Mouse (Mus musculus): ENCODE results near the gene H2-Q4.

DNA sequence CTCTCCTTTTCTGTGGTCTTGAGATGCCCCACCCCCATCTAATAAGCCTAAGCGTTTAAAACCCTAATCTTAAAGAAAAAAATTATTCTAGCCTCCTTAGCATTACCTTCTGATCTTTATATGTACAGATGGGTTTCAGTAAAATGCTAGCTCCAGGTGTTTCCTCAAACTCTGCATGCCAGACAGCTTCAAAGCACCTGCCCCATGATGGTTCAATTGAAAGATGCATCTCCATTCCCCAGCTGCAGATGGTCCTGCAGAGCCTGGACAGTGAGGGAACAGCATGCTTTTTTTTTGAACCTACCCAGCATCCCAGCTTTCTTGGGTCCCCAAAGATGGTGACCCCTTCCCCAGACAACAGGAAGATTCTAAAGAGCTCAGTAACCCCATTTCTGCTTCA lies 22.3 kb upstream of the H2-Q4 start:
- no peak for TF ChIP-seq CTCF (IDR thresholded peaks at IDR 0.05; ENCODE audit: borderline replicate concordance, insufficient read depth, low read length)
- no peak for TF ChIP-seq POLR2A (IDR thresholded peaks at IDR 0.05; ENCODE audit: low read depth, low read length)

All from embryonic fibroblast, embryonic 13.5 days (primary cell).